Mouse (Mus musculus) urinary bladder, postnatal 10 days (tissue): Measurements from ENCODE around the gene Vmn1r17.
"Not testable (repeated sequence)": the region's sequence is repeated elsewhere in the genome, so short reads cannot be mapped to it uniquely, and the experiment has no call there.

Experiments used
- DNase-seq: peaks from one replicate; pipeline ENCODE4 v3.0.0; 2022; ENCODE audit warnings: low spot score

Gene Vmn1r17

GRCm38 (mm10) chr6:57363627-57364026 lies at the start of gene Vmn1r17:
Vmn1r17 (minus strand) TSS chr6:57363727.
- no peak for DNase-seq

GRCm38 (mm10) chr6:57403480-57403879 lies 40.0 kb upstream of the Vmn1r17 start, which contains the start of gene Vmn1r19:
Vmn1r19 (plus strand) TSS chr6:57403780.
- DNase-seq = not testable (repeated sequence)

GRCm38 (mm10) chr6:57395683-57396082 lies 32.2 kb upstream of the Vmn1r17 start, which contains the start of gene Vmn1r18:
Vmn1r18 (minus strand) TSS chr6:57395783.
- no peak for DNase-seq

GRCm38 (mm10) chr6:57367496-57367895 lies 4.0 kb upstream of the Vmn1r17 start:
- DNase-seq = no peak

GRCm38 (mm10) chr6:57365866-57366265 lies 2.3 kb upstream of the Vmn1r17 start:
- DNase-seq = not testable (repeated sequence)

- no peak for DNase-seq
Measured at GRCm38 (mm10) chr6:57356864-57357263, 6.7 kb downstream of the Vmn1r17 start.

GRCm38 (mm10) chr6:57329394-57329793 lies 34.1 kb downstream of the Vmn1r17 start, which contains the start of gene Vmn1r16:
Vmn1r16 (minus strand) TSS chr6:57329494.
- no peak for DNase-seq

GRCm38 (mm10) chr6:57326176-57326575 lies 37.4 kb downstream of the Vmn1r17 start:
- DNase-seq = no peak
